Mouse (Mus musculus) lung, adult 2 months (tissue): Measurements from ENCODE around the gene Usp35.

ENCODE experiments used
- CTCF ChIP-seq: fragments of 200-500 bp; IDR thresholded peaks from 2 replicates; pipeline ENCODE4 v1.5.1; 2011; ENCODE audit warnings: mild to moderate bottlenecking, low read length, control low read depth; ENCODE audit not compliant: insufficient read depth
- POLR2A ChIP-seq: fragments of 200-500 bp; IDR thresholded peaks from 2 replicates; pipeline ENCODE4 v1.6.1; 2011; ENCODE audit warnings: low read depth, mild to moderate bottlenecking, control low read depth, low read length, borderline replicate concordance; ENCODE audit errors: extremely low read depth

- TF ChIP-seq CTCF = no peak
- no peak for TF ChIP-seq POLR2A
Observed at GRCm38 (mm10) chr7:97302876-97303275, 28.9 kb downstream of the Usp35 start.
